Mouse (Mus musculus) naive thymus-derived CD4-positive, alpha-beta T cell, adult 2 months (primary cell): ENCODE results near the gene 1600002K03Rik.
A peak's percentile ranks its signal among the peaks of the same experiment; 100 is the strongest.
"Not testable (repeated sequence)": the region's sequence is repeated elsewhere in the genome, so short reads cannot be mapped to it uniquely, and the experiment has no call there.

Experiments
- DNase-seq: peaks from one replicate; pipeline ENCODE4 v3.0.0-alpha.2; 2011; ENCODE audit warnings: low read depth

The 1600002K03Rik gene

GRCm38 (mm10) chr10:80187739-80188138, 15.0 kb downstream of the 1600002K03Rik start:
- no peak for DNase-seq

- DNase-seq, result no peak
These were observed 15.8 kb downstream of the 1600002K03Rik start for GRCm38 (mm10) chr10:80188453-80189024.

GRCm38 (mm10) chr10:80189999-80190398, 17.3 kb downstream of the 1600002K03Rik start:
- DNase-seq, result no peak

- DNase-seq, result peak; percentile 12
These were observed 17.8 kb downstream of the 1600002K03Rik start for GRCm38 (mm10) chr10:80190491-80191051.

- no peak for DNase-seq
These were observed 21.2 kb downstream of the 1600002K03Rik start for GRCm38 (mm10) chr10:80193976-80194375.

GRCm38 (mm10) chr10:80194441-80194840, 21.7 kb downstream of the 1600002K03Rik start:
- DNase-seq, result no peak

- no peak for DNase-seq
These were observed 23.4 kb downstream of the 1600002K03Rik start for GRCm38 (mm10) chr10:80196167-80196566.

- DNase-seq, result no peak
These were observed 24.2 kb downstream of the 1600002K03Rik start for GRCm38 (mm10) chr10:80196778-80197581.

GRCm38 (mm10) chr10:80199440-80200008, 26.8 kb downstream of the 1600002K03Rik start:
- peak; percentile 90 for DNase-seq

- DNase-seq, result no peak
These were observed 27.7 kb downstream of the 1600002K03Rik start for GRCm38 (mm10) chr10:80200485-80200884.

GRCm38 (mm10) chr10:80204055-80204454, 31.3 kb downstream of the 1600002K03Rik start:
- no peak for DNase-seq

GRCm38 (mm10) chr10:80207201-80207600, 34.5 kb downstream of the 1600002K03Rik start:
- DNase-seq, result no peak

- DNase-seq, result no peak
These were observed 34.9 kb downstream of the 1600002K03Rik start for GRCm38 (mm10) chr10:80207676-80208075.

GRCm38 (mm10) chr10:80208248-80208647, 35.5 kb downstream of the 1600002K03Rik start:
- DNase-seq, result no peak

- DNase-seq, result no peak
These were observed 36.2 kb downstream of the 1600002K03Rik start for GRCm38 (mm10) chr10:80208841-80209371.

GRCm38 (mm10) chr10:80211547-80212103, 38.9 kb downstream of the 1600002K03Rik start:
- DNase-seq, result peak; percentile 76

GRCm38 (mm10) chr10:80215048-80215772, 42.5 kb downstream of the 1600002K03Rik start:
- no peak for DNase-seq

GRCm38 (mm10) chr10:80220676-80221075, 47.9 kb downstream of the 1600002K03Rik start:
- no peak for DNase-seq

GRCm38 (mm10) chr10:80223137-80223536, 50.4 kb downstream of the 1600002K03Rik start:
- not testable (repeated sequence) for DNase-seq
